Mouse (Mus musculus) heart, postnatal 14 days (tissue): Measurements from ENCODE around the gene Prrt2. TPM values are rescaled to one million over a fixed set of nuclear protein-coding genes. Genes with fewer than 3 reads are reported as not detected.

Source experiments
- DNase-seq, 2 experiments: peaks; one replicate each; pipeline ENCODE4 v3.0.0; 2021 to 2022
- intact Hi-C: fragments of 180-260 bp; cut with DNase I; formaldehyde crosslinking; loops from one replicate; pipeline ENCODE4 v1.15.1; 2025
- long read RNA-seq, 2 experiments: library from polyadenylated mRNA; stranded (forward); transcript quantifications; one replicate each; pipeline ENCODE4 v2.0.0; 2021
- total RNA-seq, 2 experiments: library from RNA; stranded (reverse); gene quantifications; 2 replicates each; pipeline ENCODE4 v1.2.3; 2021

Gene Prrt2
- 1 to 10 TPM; 1.1 to 1.2 TPM for total RNA-seq
- long read RNA-seq, experiment 1, partial matches to known transcripts: 0 of 1 reads
- long read RNA-seq, experiment 1, other reads (novel, unspliced or antisense): 0 of 1 reads
- long read RNA-seq, experiment 2, partial matches to known transcripts: 1 of 1 reads
- long read RNA-seq, experiment 2, other reads (novel, unspliced or antisense): 0 of 1 reads

GRCm38 (mm10) chr7:127020901-127021562 is at the start of gene Prrt2, which contains the start of gene Gm42742:
Gene Prrt2 (minus strand): TSS chr7:127021211.
Gene Gm42742 (minus strand): TSS chr7:127021097.
- intact Hi-C loops: no loop called here

GRCm38 (mm10) chr7:127066317-127066716 is 45.3 kb upstream of the Prrt2 start:
- intact Hi-C loops: no loop called here
- DNase-seq: no peak

More at GRCm38 (mm10) chr7:127020901-127021562, at the start of gene Prrt2, which contains the start of gene Gm42742:
- peak; percentile 48 to 55 for DNase-seq

- DNase-seq: no peak
- intact Hi-C loops: no loop called here
Measured at GRCm38 (mm10) chr7:127065538-127065937, 44.5 kb upstream of the Prrt2 start.

- no peak for DNase-seq
- intact Hi-C loops: no loop called here
Measured at GRCm38 (mm10) chr7:127055026-127055585, 34.1 kb upstream of the Prrt2 start.

- intact Hi-C loops: loop anchor here (5.0 kb wide), 1 partner anchor 60 kb away; no protein-coding TSS in a partner anchor
Measured at GRCm38 (mm10) chr7:127041851-127042672, 21.1 kb upstream of the Prrt2 start, which contains the start of gene Kif22. Gene Kif22 (minus strand): TSS chr7:127042471.

GRCm38 (mm10) chr7:127031244-127031643 is 10.2 kb upstream of the Prrt2 start:
- DNase-seq: no peak
- intact Hi-C loops: no loop called here

More at GRCm38 (mm10) chr7:127041851-127042672, 21.1 kb upstream of the Prrt2 start, which contains the start of gene Kif22:
- peak; percentile 90 to 93 for DNase-seq

- intact Hi-C loops: no loop called here
- DNase-seq: no peak
Measured at GRCm38 (mm10) chr7:127030172-127030571, 9.2 kb upstream of the Prrt2 start.

GRCm38 (mm10) chr7:127027885-127028284 is 6.9 kb upstream of the Prrt2 start:
- intact Hi-C loops: no loop called here
- no peak for DNase-seq

GRCm38 (mm10) chr7:127026984-127027726 is 6.1 kb upstream of the Prrt2 start, which contains the start of gene Maz:
Gene Maz (minus strand): TSS chr7:127027037.
- DNase-seq: peak; percentile 99
- intact Hi-C loops: no loop called here

GRCm38 (mm10) chr7:127026616-127026983 is 5.6 kb upstream of the Prrt2 start:
- DNase-seq: peak in 1 of 2 experiments; percentile 91
- intact Hi-C loops: no loop called here

- intact Hi-C loops: no loop called here
- peak in 1 of 2 experiments; percentile 68 for DNase-seq
Measured at GRCm38 (mm10) chr7:127026161-127026600, 5.2 kb upstream of the Prrt2 start.

GRCm38 (mm10) chr7:127025556-127026160 is 4.6 kb upstream of the Prrt2 start:
- intact Hi-C loops: no loop called here
- DNase-seq: peak; percentile 61 to 66

- intact Hi-C loops: no loop called here
- DNase-seq: peak; percentile 80
Measured at GRCm38 (mm10) chr7:127024755-127025555, 3.9 kb upstream of the Prrt2 start.

- intact Hi-C loops: no loop called here
Measured at GRCm38 (mm10) chr7:127023896-127024690, 3.1 kb upstream of the Prrt2 start.

GRCm38 (mm10) chr7:127023272-127023691 is 2.3 kb upstream of the Prrt2 start:
- DNase-seq: no peak
- intact Hi-C loops: no loop called here

More at GRCm38 (mm10) chr7:127023896-127024690, 3.1 kb upstream of the Prrt2 start:
- no peak for DNase-seq

- no peak for DNase-seq
- intact Hi-C loops: no loop called here
Measured at GRCm38 (mm10) chr7:127022528-127023271, 1.7 kb upstream of the Prrt2 start.
